8 mouse cellular contexts compared by ENCODE assay signal in genomic region chr3:51277201-51278150, GRCm38 (mm10). TPM values are rescaled to one million over a fixed set of nuclear protein-coding genes. Genes with fewer than 3 reads are reported as not detected.
DNase-seq lines count a peak whose midpoint lies in the region; ATAC-seq lines count a peak whose summit lies in the region.

No protein-coding gene starts in this region.

- no peaks in the 10 kb centered on the region for H3K27me3 ChIP-seq in embryonic facial prominence, embryonic 10.5 days (replicated peaks; ENCODE audit: low read depth, poor library complexity, severe bottlenecking)
- no peaks in the 10 kb centered on the region for H3K27me3 ChIP-seq in midbrain, embryonic 11.5 days (ENCODE audit: control insufficient read depth, insufficient read depth, low read length)

- H3K9ac ChIP-seq in midbrain, embryonic 11.5 days (ENCODE audit: low read length), result peak overlapping the region; percentile 92

- ATAC-seq in granulocyte monocyte progenitor cell, adult 5-6 weeks (replicated peaks; ENCODE audit: poor library complexity, severe bottlenecking), result peak; percentile 71
- ATAC-seq in midbrain, embryonic 11.5 days (ENCODE audit: low FRiP score), result peak; percentile 74

- WGBS in embryonic facial prominence, embryonic 10.5 days, result under 1% methylated on average over 75 of the region's 75 CpGs
- WGBS in midbrain, embryonic 11.5 days, result under 1% methylated on average over 64 of the region's 75 CpGs

- peak overlapping the region; percentile 77 for H3K4me2 ChIP-seq in midbrain, embryonic 11.5 days

- H3K27ac ChIP-seq in embryonic facial prominence, embryonic 10.5 days (replicated peaks), result peak overlapping the region; percentile 98
- H3K27ac ChIP-seq in midbrain, embryonic 11.5 days (ENCODE audit: low read depth, low read length), result peak overlapping the region; percentile 92

- H3K9me3 ChIP-seq in embryonic facial prominence, embryonic 10.5 days, result no peaks in the 10 kb centered on the region
- no peaks in the 10 kb centered on the region for H3K9me3 ChIP-seq in midbrain, embryonic 11.5 days (ENCODE audit: control insufficient read depth, low read length)

- peak overlapping the region; percentile 99 for H3K4me3 ChIP-seq in embryonic facial prominence, embryonic 10.5 days
- peak overlapping the region; percentile 97 for H3K4me3 ChIP-seq in midbrain, embryonic 11.5 days (ENCODE audit: low read depth, low read length)

- peaks cover 18% of the 10 kb centered on the region for H3K4me1 ChIP-seq in embryonic facial prominence, embryonic 10.5 days
- peaks cover 5% of the 10 kb centered on the region for H3K4me1 ChIP-seq in midbrain, embryonic 11.5 days (ENCODE audit: control insufficient read depth, insufficient read depth, low read length)

- H3K36me3 ChIP-seq in embryonic facial prominence, embryonic 10.5 days (replicated peaks), result peaks cover 6% of the 10 kb centered on the region; the same call in 1 of the 2 replicates
- no peaks in the 10 kb centered on the region for H3K36me3 ChIP-seq in midbrain, embryonic 11.5 days (ENCODE audit: control insufficient read depth, insufficient read depth, low read length)

- intact Hi-C loops in left cerebral cortex, postnatal 4 days (cut with DNase I), result no loop called here

- DNase-seq in adrenal gland, postnatal 10 days, result peak; percentile 89
- peak; percentile 90 for DNase-seq in embryonic facial prominence, embryonic 10.5 days (ENCODE audit: low spot score)
- DNase-seq in kidney, adult 11 months, result peak; percentile 85
- peak; percentile 81 for DNase-seq in left cerebral cortex, postnatal 4 days
- DNase-seq in midbrain, embryonic 11.5 days (ENCODE audit: low spot score, missing footprints), result peak; percentile 97
- peak; percentile 75 for DNase-seq in right cerebral cortex, postnatal 4 days
- DNase-seq in yolk sac, embryonic 10.5 days (ENCODE audit: low spot score), result peak; percentile 86

RNA-seq across cellular contexts. Expression of gene Noct, which starts 53.2 kb away (rescaled TPM):
- total RNA-seq in adrenal gland, postnatal 10 days (2021), result 10 to 100 TPM; 24.7 to 60.6 TPM
- polyA plus RNA-seq in embryonic facial prominence, embryonic 10.5 days (2016; fragmentation: Nextera tagmentation; extraction: Ambion mirVana), result 9.6 and 10.1 TPM in 2 replicates
- 13.9 and 24.0 TPM in 2 replicates for total RNA-seq in granulocyte monocyte progenitor cell, adult 5-6 weeks (2014; fragmentation: Nextera tagmentation)
- 7.0 and 9.5 TPM in 2 replicates for total RNA-seq in granulocyte monocyte progenitor cell, adult 5-6 weeks (2017)
- 10 to 100 TPM; 40.4 to 42.1 TPM for total RNA-seq in left cerebral cortex, postnatal 4 days (2021)
- polyA plus RNA-seq in midbrain, embryonic 11.5 days (2014; fragmentation: Nextera tagmentation; extraction: Ambion mirVana), result 11.6 and 12.9 TPM in 2 replicates

Comparison
In these comparisons a context has a peak if more than half of its experiments do, and no peak if none do; other contexts are left out.
1. Peak in every context shown above with its lines: DNase-seq, ATAC-seq, H3K4me3 ChIP-seq and H3K27ac ChIP-seq.